Mouse (Mus musculus) kidney, adult 2 months (tissue): Measurements from ENCODE around the gene Gad2.
"Not testable (repeated sequence)": the region's sequence is repeated elsewhere in the genome, so short reads cannot be mapped to it uniquely, and the experiment has no call there.

Source experiments
- CTCF ChIP-seq: fragments of 200-500 bp; conservative IDR thresholded peaks from 2 replicates; pipeline ENCODE4 v1.5.1; 2011; ENCODE audit warnings: low read depth, mild to moderate bottlenecking, control low read depth, low read length, moderate library complexity, mixed read lengths; ENCODE audit not compliant: insufficient read depth, insufficient read length
- POLR2A ChIP-seq: fragments of 200-500 bp; IDR thresholded peaks from one replicate; pipeline ENCODE4 v1.6.1; 2011; ENCODE audit warnings: low read depth, low read length, control low read depth

GRCm38 (mm10) chr2:22588170-22588541 is 33.8 kb upstream of the Gad2 start:
- not testable (repeated sequence) for TF ChIP-seq CTCF, POLR2A
